Mouse (Mus musculus): Measurements from ENCODE around the gene Cda. TPM values are rescaled to one million over a fixed set of nuclear protein-coding genes. Genes with fewer than 3 reads are reported as not detected.
"Not testable (repeated sequence)": the region's sequence is repeated elsewhere in the genome, so short reads cannot be mapped to it uniquely, and the experiment has no call there.

Cda gene
- polyA plus RNA-seq, 1 experiment, result not detected

DNA sequence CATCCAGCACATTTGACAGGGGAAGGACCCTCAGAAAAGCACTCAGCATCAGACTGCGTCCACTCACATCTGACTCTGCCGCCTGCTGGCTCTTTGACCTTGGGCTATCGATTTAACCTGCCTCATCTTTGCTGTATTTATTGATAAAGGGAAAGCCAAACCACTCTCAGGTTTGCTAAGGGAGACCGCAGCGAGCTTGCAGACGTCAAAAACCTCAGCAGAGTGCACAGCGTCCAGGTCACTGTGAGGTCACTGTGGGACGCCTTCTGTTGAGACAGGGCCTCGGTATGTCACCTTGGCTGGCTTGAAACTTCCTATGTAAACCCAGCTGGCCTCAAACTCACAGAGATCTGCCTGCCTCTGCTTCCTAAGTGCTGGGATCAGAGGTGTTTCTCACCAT lies 30.5 kb downstream of the Cda start:
- WGBS, result 80% methylated on average over 9 of the region's 9 CpGs
- TF ChIP-seq POLR2A (IDR thresholded peaks at IDR 0.05; ENCODE audit: borderline replicate concordance, control insufficient read depth, low read depth, low read length) (no peak), CTCF (IDR thresholded peaks at IDR 0.05; ENCODE audit: control insufficient read depth, insufficient read depth, low read length) (no peak)
- Histone ChIP-seq H3K4me3 (replicated peaks; ENCODE audit: control insufficient read depth, low read depth, low read length) (no peak overlapping the region), H3K27ac (ENCODE audit: control insufficient read depth, insufficient read depth, low read depth, low read length, poor library complexity) (no peak overlapping the region), H3K4me1 (ENCODE audit: control insufficient read depth, insufficient read depth, low read length) (no peaks in the 10 kb centered on the region)

- H3K4me3 ChIP-seq (replicated peaks; ENCODE audit: control insufficient read depth, low read depth, low read length), result no peak overlapping the region
- no peaks in the 10 kb centered on the region for H3K4me1 ChIP-seq (ENCODE audit: control insufficient read depth, insufficient read depth, low read length)
- H3K27ac ChIP-seq (ENCODE audit: control insufficient read depth, insufficient read depth, low read depth, low read length, poor library complexity), result no peak overlapping the region
- TF ChIP-seq POLR2A (IDR thresholded peaks at IDR 0.05; ENCODE audit: borderline replicate concordance, control insufficient read depth, low read depth, low read length) (no peak), CTCF (IDR thresholded peaks at IDR 0.05; ENCODE audit: control insufficient read depth, insufficient read depth, low read length) (no peak)
- WGBS, result 23% methylated on average over 5 of the region's 5 CpGs
Observed at GRCm38 (mm10) chr4:138336876-138337275, 30.9 kb downstream of the Cda start.

- WGBS, result 83% methylated on average over 6 of the region's 6 CpGs
- Histone ChIP-seq H3K4me3 (replicated peaks; ENCODE audit: control insufficient read depth, low read depth, low read length) (no peak overlapping the region), H3K4me1 (ENCODE audit: control insufficient read depth, insufficient read depth, low read length) (no peaks in the 10 kb centered on the region), H3K27ac (ENCODE audit: control insufficient read depth, insufficient read depth, low read depth, low read length, poor library complexity) (no peak overlapping the region)
- TF ChIP-seq CTCF (IDR thresholded peaks at IDR 0.05; ENCODE audit: control insufficient read depth, insufficient read depth, low read length), result no peak
- TF ChIP-seq POLR2A (IDR thresholded peaks at IDR 0.05; ENCODE audit: borderline replicate concordance, control insufficient read depth, low read depth, low read length), result no peak
Observed at GRCm38 (mm10) chr4:138335648-138336047, 32.1 kb downstream of the Cda start.

GRCm38 (mm10) chr4:138335036-138335435 lies 32.8 kb downstream of the Cda start:
- no peak for TF ChIP-seq POLR2A (IDR thresholded peaks at IDR 0.05; ENCODE audit: borderline replicate concordance, control insufficient read depth, low read depth, low read length)
- no peak for TF ChIP-seq CTCF (IDR thresholded peaks at IDR 0.05; ENCODE audit: control insufficient read depth, insufficient read depth, low read length)
- H3K27ac ChIP-seq (ENCODE audit: control insufficient read depth, insufficient read depth, low read depth, low read length, poor library complexity), result no peak overlapping the region
- H3K4me3 ChIP-seq (replicated peaks; ENCODE audit: control insufficient read depth, low read depth, low read length), result no peak overlapping the region
- 89% methylated on average over 12 of the region's 12 CpGs for WGBS
- H3K4me1 ChIP-seq (ENCODE audit: control insufficient read depth, insufficient read depth, low read length), result no peaks in the 10 kb centered on the region

- Histone ChIP-seq H3K4me1 (ENCODE audit: control insufficient read depth, insufficient read depth, low read length) (no peaks in the 10 kb centered on the region), H3K27ac (ENCODE audit: control insufficient read depth, insufficient read depth, low read depth, low read length, poor library complexity) (no peak overlapping the region), H3K4me3 (replicated peaks; ENCODE audit: control insufficient read depth, low read depth, low read length) (no peak overlapping the region)
- WGBS, result 84% methylated on average over 4 of the region's 4 CpGs
- TF ChIP-seq CTCF (IDR thresholded peaks at IDR 0.05; ENCODE audit: control insufficient read depth, insufficient read depth, low read length) (no peak), POLR2A (IDR thresholded peaks at IDR 0.05; ENCODE audit: borderline replicate concordance, control insufficient read depth, low read depth, low read length) (no peak)
Observed at GRCm38 (mm10) chr4:138333135-138333534, 34.7 kb downstream of the Cda start.

- no peak overlapping the region for H3K4me3 ChIP-seq (replicated peaks; ENCODE audit: control insufficient read depth, low read depth, low read length)
- TF ChIP-seq POLR2A (IDR thresholded peaks at IDR 0.05; ENCODE audit: borderline replicate concordance, control insufficient read depth, low read depth, low read length), result no peak
- TF ChIP-seq CTCF (IDR thresholded peaks at IDR 0.05; ENCODE audit: control insufficient read depth, insufficient read depth, low read length), result no peak
- no peak overlapping the region for H3K27ac ChIP-seq (ENCODE audit: control insufficient read depth, insufficient read depth, low read depth, low read length, poor library complexity)
- 80% methylated on average over 9 of the region's 9 CpGs for WGBS
- H3K4me1 ChIP-seq (ENCODE audit: control insufficient read depth, insufficient read depth, low read length), result no peaks in the 10 kb centered on the region
Observed at GRCm38 (mm10) chr4:138331647-138332046, 36.1 kb downstream of the Cda start.

GRCm38 (mm10) chr4:138330264-138330671 lies 37.5 kb downstream of the Cda start:
- Histone ChIP-seq H3K27ac (ENCODE audit: control insufficient read depth, insufficient read depth, low read depth, low read length, poor library complexity) (no peak overlapping the region), H3K4me3 (replicated peaks; ENCODE audit: control insufficient read depth, low read depth, low read length) (no peak overlapping the region), H3K4me1 (ENCODE audit: control insufficient read depth, insufficient read depth, low read length) (peaks cover 2% of the 10 kb centered on the region; the same call in 1 of the 2 replicates)
- 55% methylated on average over 15 of the region's 15 CpGs for WGBS
- TF ChIP-seq CTCF (IDR thresholded peaks at IDR 0.05; ENCODE audit: control insufficient read depth, insufficient read depth, low read length) (no peak), POLR2A (IDR thresholded peaks at IDR 0.05; ENCODE audit: borderline replicate concordance, control insufficient read depth, low read depth, low read length) (no peak)

- H3K4me1 ChIP-seq (ENCODE audit: control insufficient read depth, insufficient read depth, low read length), result peaks cover 2% of the 10 kb centered on the region; the same call in 1 of the 2 replicates
- H3K27ac ChIP-seq (ENCODE audit: control insufficient read depth, insufficient read depth, low read depth, low read length, poor library complexity), result peak overlapping the region; percentile 68
- TF ChIP-seq CTCF (IDR thresholded peaks at IDR 0.05; ENCODE audit: control insufficient read depth, insufficient read depth, low read length), result no peak
- TF ChIP-seq POLR2A (IDR thresholded peaks at IDR 0.05; ENCODE audit: borderline replicate concordance, control insufficient read depth, low read depth, low read length), result no peak
- 55% methylated on average over 7 of the region's 7 CpGs for WGBS
- peak overlapping the region; percentile 45 for H3K4me3 ChIP-seq (replicated peaks; ENCODE audit: control insufficient read depth, low read depth, low read length)
Observed at GRCm38 (mm10) chr4:138327891-138328470, 39.8 kb downstream of the Cda start.

DNA sequence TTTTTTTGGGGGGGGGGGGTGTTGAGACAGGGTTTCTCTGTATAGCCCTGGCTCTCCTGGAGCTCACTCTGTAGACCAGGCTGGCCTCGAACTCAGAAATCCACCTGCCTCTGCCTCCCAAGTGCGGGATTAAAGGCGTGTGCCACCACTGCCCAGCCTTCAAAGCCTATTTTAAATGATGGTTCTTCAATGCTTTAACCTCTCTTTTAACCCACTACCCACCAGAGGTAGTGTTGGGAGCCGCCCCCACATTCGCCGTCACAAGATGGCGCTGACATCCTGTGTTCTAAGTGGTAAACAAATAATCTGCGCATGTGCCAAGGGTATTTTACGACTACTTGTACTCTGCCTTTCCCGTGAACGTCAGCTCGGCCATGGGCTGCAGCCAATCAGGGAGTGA lies 40.6 kb downstream of the Cda start:
- H3K4me3 ChIP-seq (replicated peaks; ENCODE audit: control insufficient read depth, low read depth, low read length); H3K4me1 ChIP-seq (ENCODE audit: control insufficient read depth, insufficient read depth, low read length): not testable (repeated sequence)
- H3K27ac ChIP-seq (ENCODE audit: control insufficient read depth, insufficient read depth, low read depth, low read length, poor library complexity), result 0 out of 2 replicates have a peak overlapping the region, but pooled peaks have one; percentile 29
- WGBS, result 69% methylated on average over 9 of the region's 12 CpGs
